Mouse (Mus musculus) hindbrain, embryonic 11.5 days (tissue): Measurements from ENCODE around the gene Mrap2. TPM values are rescaled to one million over a fixed set of nuclear protein-coding genes. Genes with fewer than 3 reads are reported as not detected.

Experiments used
- ATAC-seq: fragments of 200-750 bp; cut with Nextera tagmentation; 2 replicates; pipeline ENCODE4 v1.8.0; 2017; ENCODE audit warnings: mild to moderate bottlenecking, moderate TSS enrichment, moderate library complexity; ENCODE audit not compliant: low FRiP score
- DNase-seq: peaks from one replicate; pipeline ENCODE4 v3.0.0-alpha.2; 2015; ENCODE audit warnings: low spot score
- H3K27ac ChIP-seq: fragments of 300-500 bp; sonication (generic); 2 replicates; pipeline ENCODE4 v1.5.1; 2014; ENCODE audit warnings: mild to moderate bottlenecking, low read depth, low read length
- H3K27me3 ChIP-seq: fragments of 300-500 bp; sonication (generic); 2 replicates; pipeline ENCODE4 v1.6.1; 2014; ENCODE audit warnings: mild to moderate bottlenecking, low read length, moderate library complexity, mixed read lengths; ENCODE audit not compliant: control insufficient read depth, insufficient read depth
- H3K36me3 ChIP-seq: fragments of 300-500 bp; sonication (generic); 2 replicates; pipeline ENCODE4 v1.6.1; 2014; ENCODE audit warnings: mild to moderate bottlenecking, low read length, moderate library complexity, mixed read lengths; ENCODE audit not compliant: control insufficient read depth, insufficient read depth
- H3K4me1 ChIP-seq: fragments of 300-500 bp; sonication (generic); replicated peaks from 2 replicates; pipeline ENCODE4 v1.6.1; 2014; ENCODE audit warnings: low read length, mixed read lengths; ENCODE audit not compliant: control insufficient read depth, insufficient read depth
- H3K4me2 ChIP-seq: fragments of 300-500 bp; sonication (generic); replicated peaks from 2 replicates; pipeline ENCODE4 v1.6.1; 2014; ENCODE audit warnings: mild to moderate bottlenecking, low read depth, low read length
- H3K4me3 ChIP-seq: fragments of 300-500 bp; sonication (generic); 2 replicates; pipeline ENCODE4 v1.5.1; 2014; ENCODE audit warnings: low read depth, low read length
- H3K9ac ChIP-seq: fragments of 300-500 bp; sonication (generic); 2 replicates; pipeline ENCODE4 v1.6.1; 2014; ENCODE audit warnings: low read depth, low read length
- H3K9me3 ChIP-seq: fragments of 300-500 bp; sonication (generic); 2 replicates; pipeline ENCODE4 v1.6.1; 2016; ENCODE audit warnings: low read length; ENCODE audit not compliant: control insufficient read depth
- WGBS: fragments of 180-500 bp; shearing (Covaris S2); extraction: QIAGEN DNeasy Blood & Tissue Kit; methylation state at CpG from one replicate; pipeline ENCODE4 v1.1.7; 2014; 5-methylcytosine and 5-hydroxymethylcytosine counted together
- polyA plus RNA-seq: library from polyadenylated mRNA; unstranded; fragments of >200 nt; fragmentation: Nextera tagmentation; extraction: Ambion mirVana; gene quantifications from 2 replicates; pipeline ENCODE4 v1.2.1, GENCODE M21; 2014

Gene Mrap2
- polyA plus RNA-seq, 1 experiment from 2014 or later, result 0.15 TPM

- H3K27ac ChIP-seq, result no peak overlapping the region
- WGBS, result 74% methylated on average over 9 of the region's 9 CpGs
- no peaks in the 10 kb centered on the region for H3K36me3 ChIP-seq
- H3K4me1 ChIP-seq, result no peaks in the 10 kb centered on the region
- no peaks in the 10 kb centered on the region for H3K27me3 ChIP-seq
- H3K4me3 ChIP-seq, result no peak overlapping the region
- ATAC-seq (peak; percentile 50; the same call in 1 of the 2 replicates), DNase-seq (no peak)
- H3K9me3 ChIP-seq, result no peaks in the 10 kb centered on the region
- H3K4me2 ChIP-seq, result no peak overlapping the region
- no peak overlapping the region for H3K9ac ChIP-seq
Measured at GRCm38 (mm10) chr9:87167001-87167830, 23.1 kb downstream of the Mrap2 start.

GRCm38 (mm10) chr9:87168051-87168450 lies 23.9 kb downstream of the Mrap2 start:
- 68% methylated on average over 3 of the region's 3 CpGs for WGBS
- Histone ChIP-seq H3K9me3 (no peaks in the 10 kb centered on the region), H3K4me3 (no peak overlapping the region), H3K4me1 (no peaks in the 10 kb centered on the region), H3K9ac (no peak overlapping the region), H3K4me2 (no peak overlapping the region), H3K27me3 (no peaks in the 10 kb centered on the region), H3K36me3 (no peaks in the 10 kb centered on the region), H3K27ac (no peak overlapping the region)
- no peak for DNase-seq
- ATAC-seq, result no peak

GRCm38 (mm10) chr9:87169144-87169543 lies 25.0 kb downstream of the Mrap2 start:
- WGBS, result 94% methylated on average over 12 of the region's 12 CpGs
- no peak for ATAC-seq
- no peak for DNase-seq

GRCm38 (mm10) chr9:87170891-87171290 lies 26.8 kb downstream of the Mrap2 start:
- WGBS, result 85% methylated on average over 3 of the region's 3 CpGs
- Histone ChIP-seq H3K9ac (no peak overlapping the region), H3K27ac (no peak overlapping the region), H3K4me3 (no peak overlapping the region), H3K4me2 (no peak overlapping the region), H3K27me3 (no peaks in the 10 kb centered on the region), H3K9me3 (no peaks in the 10 kb centered on the region), H3K4me1 (no peaks in the 10 kb centered on the region), H3K36me3 (no peaks in the 10 kb centered on the region)
- no peak for ATAC-seq
- no peak for DNase-seq

More at GRCm38 (mm10) chr9:87169144-87169543, 25.0 kb downstream of the Mrap2 start:
- H3K4me2 ChIP-seq, result no peak overlapping the region
- H3K27ac ChIP-seq, result no peak overlapping the region
- H3K9me3 ChIP-seq, result no peaks in the 10 kb centered on the region
- H3K9ac ChIP-seq, result no peak overlapping the region
- no peaks in the 10 kb centered on the region for H3K4me1 ChIP-seq
- H3K4me3 ChIP-seq, result no peak overlapping the region
- no peaks in the 10 kb centered on the region for H3K27me3 ChIP-seq
- H3K36me3 ChIP-seq, result no peaks in the 10 kb centered on the region

- H3K4me1 ChIP-seq, result no peaks in the 10 kb centered on the region
- H3K9ac ChIP-seq, result no peak overlapping the region
- no peaks in the 10 kb centered on the region for H3K27me3 ChIP-seq
- no peaks in the 10 kb centered on the region for H3K36me3 ChIP-seq
- 91% methylated on average over 3 of the region's 3 CpGs for WGBS
- no peak overlapping the region for H3K27ac ChIP-seq
- no peak for DNase-seq
- no peak overlapping the region for H3K4me3 ChIP-seq
- no peak overlapping the region for H3K4me2 ChIP-seq
- ATAC-seq, result no peak
- no peaks in the 10 kb centered on the region for H3K9me3 ChIP-seq
Measured at GRCm38 (mm10) chr9:87171517-87171916, 27.4 kb downstream of the Mrap2 start.

GRCm38 (mm10) chr9:87178534-87178933 lies 34.4 kb downstream of the Mrap2 start:
- no peaks in the 10 kb centered on the region for H3K36me3 ChIP-seq
- ATAC-seq, result no peak
- H3K27me3 ChIP-seq, result no peaks in the 10 kb centered on the region
- DNase-seq, result no peak
- H3K9me3 ChIP-seq, result no peaks in the 10 kb centered on the region
- no peaks in the 10 kb centered on the region for H3K4me1 ChIP-seq
- 76% methylated on average over 7 of the region's 7 CpGs for WGBS
- no peak overlapping the region for H3K9ac ChIP-seq
- H3K4me2 ChIP-seq, result no peak overlapping the region
- H3K27ac ChIP-seq, result no peak overlapping the region
- H3K4me3 ChIP-seq, result no peak overlapping the region

- no peak overlapping the region for H3K27ac ChIP-seq
- 75% methylated on average over 10 of the region's 10 CpGs for whole genome bisulfite sequencing
- no peaks in the 10 kb centered on the region for H3K4me1 ChIP-seq
- no peak overlapping the region for H3K4me2 ChIP-seq
- ATAC-seq (no peak), DNase-seq (no peak)
- no peaks in the 10 kb centered on the region for H3K9me3 ChIP-seq
- no peak overlapping the region for H3K4me3 ChIP-seq
- H3K27me3 ChIP-seq, result no peaks in the 10 kb centered on the region
- no peak overlapping the region for H3K9ac ChIP-seq
- no peaks in the 10 kb centered on the region for H3K36me3 ChIP-seq
Measured at GRCm38 (mm10) chr9:87182231-87182630, 38.1 kb downstream of the Mrap2 start.

- Histone ChIP-seq H3K9ac (no peak overlapping the region), H3K9me3 (no peaks in the 10 kb centered on the region), H3K4me3 (no peak overlapping the region), H3K36me3 (peaks cover 7% of the 10 kb centered on the region), H3K4me1 (no peaks in the 10 kb centered on the region), H3K27me3 (no peaks in the 10 kb centered on the region), H3K27ac (no peak overlapping the region), H3K4me2 (no peak overlapping the region)
- DNase-seq, result no peak
- ATAC-seq, result no peak
- WGBS, result 90% methylated on average over 4 of the region's 4 CpGs
Measured at GRCm38 (mm10) chr9:87187336-87187735, 43.2 kb downstream of the Mrap2 start.

- H3K27ac ChIP-seq, result no peak overlapping the region
- H3K4me3 ChIP-seq, result no peak overlapping the region
- H3K4me1 ChIP-seq, result no peaks in the 10 kb centered on the region
- no peak overlapping the region for H3K4me2 ChIP-seq
- WGBS, result 88% methylated on average over 1 of the region's 1 CpGs
- H3K9me3 ChIP-seq, result no peaks in the 10 kb centered on the region
- no peaks in the 10 kb centered on the region for H3K27me3 ChIP-seq
- DNase-seq (no peak), ATAC-seq (no peak)
- no peak overlapping the region for H3K9ac ChIP-seq
- H3K36me3 ChIP-seq, result peaks cover 12% of the 10 kb centered on the region
Measured at GRCm38 (mm10) chr9:87193721-87194120, 49.6 kb downstream of the Mrap2 start.
